Mouse (Mus musculus) liver, embryonic 14.5 days (tissue): ENCODE measurements around the gene Tns3. TPM values are rescaled to one million over a fixed set of nuclear protein-coding genes. Genes with fewer than 3 reads are reported as not detected.

ENCODE experiments used
- ATAC-seq: fragments of 200-750 bp; cut with Nextera tagmentation; 2 replicates; pipeline ENCODE4 v1.8.0; 2017; ENCODE audit warnings: moderate number of reproducible peaks, mild to moderate bottlenecking, moderate library complexity; ENCODE audit not compliant: insufficient read depth
- DNase-seq, 3 experiments: peaks; one replicate each; pipeline ENCODE4 v3.0.0-alpha.2; 2012 to 2013; ENCODE audit warnings: low read depth in 3 of 3, low spot score in 3 of 3
- H3K27ac ChIP-seq: fragments of 300-500 bp; sonication (generic); 2 replicates; pipeline ENCODE4 v1.5.1; 2014; ENCODE audit warnings: moderate library complexity, mild to moderate bottlenecking, control low read depth, inconsistent platforms
- H3K27me3 ChIP-seq: fragments of 300-500 bp; sonication (generic); 2 replicates; pipeline ENCODE4 v1.6.1; 2014; ENCODE audit warnings: mild to moderate bottlenecking, low read length, moderate library complexity; ENCODE audit not compliant: control insufficient read depth, insufficient read depth
- H3K36me3 ChIP-seq: fragments of 300-500 bp; sonication (generic); replicated peaks from 2 replicates; pipeline ENCODE4 v1.6.1; 2014; ENCODE audit warnings: low read depth; ENCODE audit not compliant: control insufficient read depth, insufficient read depth
- H3K4me1 ChIP-seq, 2 experiments: fragments of 200-500 bp in 1 of 2; fragments of 300-500 bp in 1 of 2; sonication (generic) in 1 of 2; replicated peaks; 2 replicates each; pipeline ENCODE4 v1.6.1; 2012 to 2014; ENCODE audit warnings: antibody characterized with exemption in 1 of 2, inconsistent platforms in 1 of 2, low read length in 1 of 2; ENCODE audit not compliant: control insufficient read depth in 2 of 2, insufficient read depth in 2 of 2
- H3K4me2 ChIP-seq: fragments of 300-500 bp; sonication (generic); 2 replicates; pipeline ENCODE4 v1.6.1; 2014; ENCODE audit warnings: low read depth, mild to moderate bottlenecking, control low read depth, moderate library complexity
- H3K4me3 ChIP-seq, 2 experiments: fragments of 200-500 bp in 1 of 2; fragments of 300-500 bp in 1 of 2; sonication (generic) in 1 of 2; 2 replicates each; pipeline ENCODE4 v1.5.1; 2012 to 2014; ENCODE audit warnings: low read depth in 2 of 2, low read length in 2 of 2, mild to moderate bottlenecking in 2 of 2, control low read depth in 1 of 2, inconsistent platforms in 1 of 2, moderate library complexity in 1 of 2; ENCODE audit not compliant: insufficient read depth in 1 of 2
- H3K9ac ChIP-seq: fragments of 300-500 bp; sonication (generic); replicated peaks from 2 replicates; pipeline ENCODE4 v1.6.1; 2014; ENCODE audit warnings: mild to moderate bottlenecking, control low read depth, moderate library complexity
- H3K9me3 ChIP-seq: fragments of 300-500 bp; sonication (generic); 2 replicates; pipeline ENCODE4 v1.6.1; 2016; ENCODE audit warnings: low read length, mixed read lengths; ENCODE audit not compliant: control insufficient read depth
- CTCF ChIP-seq: IDR thresholded peaks from 2 replicates; pipeline ENCODE4 v1.5.1; 2016; ENCODE audit warnings: antibody characterized with exemption, low read depth, control low read depth
- EP300 ChIP-seq: IDR thresholded peaks from 2 replicates; pipeline ENCODE4 v1.6.1; 2016; ENCODE audit warnings: antibody characterized with exemption, low read depth
- WGBS: fragments of 180-500 bp; shearing (Covaris S2); extraction: QIAGEN DNeasy Blood & Tissue Kit; methylation state at CpG from one replicate; pipeline ENCODE4 v1.1.7; 2014; ENCODE audit not compliant: insufficient replicate concordance; 5-methylcytosine and 5-hydroxymethylcytosine counted together
- polyA plus RNA-seq, 2 experiments: library from polyadenylated mRNA; depleted of rRNA in 1 of 2; stranded (reverse) in 1 of 2; unstranded in 1 of 2; fragments of >200 nt; fragmentation: Nextera tagmentation in 1 of 2; extraction: Ambion mirVana in 1 of 2; gene quantifications; 2 replicates each; pipeline versions ENCODE4 v1.2.1 to v1.2.3; 2012 to 2014

The Tns3 gene
- polyA plus RNA-seq, 2 experiments = 2.0 to 3.0 TPM

GRCm38 (mm10) chr11:8425226-8425570 is 239.1 kb downstream of the Tns3 start:
- no peak overlapping the region for H3K27ac ChIP-seq
- no peak overlapping the region for H3K4me2 ChIP-seq
- no peak for ATAC-seq
- no peak overlapping the region for H3K9ac ChIP-seq
- WGBS = 72% methylated on average over 5 of the region's 5 CpGs
- H3K27me3 ChIP-seq = no peaks in the 10 kb centered on the region
- no peaks in the 10 kb centered on the region for H3K9me3 ChIP-seq
- H3K4me1 ChIP-seq = no peaks in the 10 kb centered on the region
- H3K36me3 ChIP-seq = no peaks in the 10 kb centered on the region
- H3K4me3 ChIP-seq = no peak overlapping the region
- DNase-seq = no peak
- TF ChIP-seq CTCF = no peak

DNA sequence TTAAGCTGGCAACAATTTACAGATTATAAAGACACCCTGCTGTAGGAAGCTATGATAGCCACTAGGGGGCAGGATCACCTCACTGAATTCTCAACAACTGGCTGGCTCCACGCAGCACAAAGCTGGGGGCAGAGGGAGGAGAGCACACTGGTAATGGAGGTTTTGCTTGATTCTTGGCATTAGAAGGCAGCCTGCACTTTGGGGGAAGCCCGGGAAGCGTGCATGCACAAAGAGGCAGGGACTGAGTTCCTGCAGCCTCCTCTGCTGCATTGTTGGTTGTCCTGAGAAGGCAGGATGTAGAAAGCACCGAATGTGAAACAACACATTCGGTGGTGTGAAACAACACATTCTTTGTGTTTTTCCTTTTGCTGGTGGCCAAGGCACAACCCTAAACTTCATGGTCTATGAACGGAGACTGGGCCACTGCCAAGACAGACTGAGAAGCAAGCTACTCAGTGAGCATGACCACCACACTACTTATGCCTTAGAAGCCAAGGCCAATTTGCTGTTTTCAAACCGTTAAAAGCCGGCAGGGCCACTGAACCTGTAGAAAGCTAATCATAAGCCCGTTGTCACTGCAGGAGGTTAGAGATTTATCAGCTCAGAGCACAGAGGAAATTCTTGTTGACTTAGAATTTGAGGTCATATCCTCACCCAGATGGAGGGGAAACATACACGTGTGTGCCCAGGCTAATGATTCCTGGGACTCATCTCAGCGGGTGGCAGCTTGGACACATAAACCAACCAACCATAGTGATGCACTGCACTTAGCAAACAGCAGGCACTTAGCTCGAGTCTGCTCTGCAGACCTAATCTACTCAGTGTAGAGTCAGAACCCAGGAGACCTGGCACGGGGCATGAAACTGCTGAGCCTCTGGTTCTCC is 239.8 kb downstream of the Tns3 start:
- 37% methylated on average over 13 of the region's 13 CpGs for WGBS
- H3K9me3 ChIP-seq = no peaks in the 10 kb centered on the region
- ATAC-seq = no peak
- no peaks in the 10 kb centered on the region for H3K36me3 ChIP-seq
- no peaks in the 10 kb centered on the region for H3K27me3 ChIP-seq
- H3K9ac ChIP-seq = no peak overlapping the region
- DNase-seq = peak in 2 of 3 experiments; percentile 13 to 17
- no peak overlapping the region for H3K27ac ChIP-seq
- H3K4me3 ChIP-seq = no peak overlapping the region
- no peak overlapping the region for H3K4me2 ChIP-seq
- peak; percentile 86 for TF ChIP-seq CTCF
- TF ChIP-seq EP300 = no peak
- H3K4me1 ChIP-seq = no peaks in the 10 kb centered on the region

GRCm38 (mm10) chr11:8405225-8405899 is 259.0 kb downstream of the Tns3 start:
- TF ChIP-seq CTCF (peak; percentile 88), EP300 (no peak)
- Histone ChIP-seq H3K4me3 (no peak overlapping the region), H3K4me1 (no peaks in the 10 kb centered on the region), H3K27ac (no peak overlapping the region), H3K27me3 (no peaks in the 10 kb centered on the region), H3K9me3 (no peaks in the 10 kb centered on the region), H3K4me2 (no peak overlapping the region), H3K36me3 (no peaks in the 10 kb centered on the region), H3K9ac (no peak overlapping the region)
- peak in 1 of 3 experiments; percentile 17 for DNase-seq
- WGBS = 24% methylated on average over 18 of the region's 18 CpGs
- no peak for ATAC-seq

- Histone ChIP-seq H3K4me1 (no peaks in the 10 kb centered on the region), H3K27me3 (no peaks in the 10 kb centered on the region), H3K9me3 (no peaks in the 10 kb centered on the region), H3K4me2 (no peak overlapping the region), H3K36me3 (no peaks in the 10 kb centered on the region), H3K27ac (no peak overlapping the region), H3K9ac (no peak overlapping the region), H3K4me3 (no peak overlapping the region)
- TF ChIP-seq EP300 (no peak), CTCF (no peak)
- WGBS = 73% methylated on average over 7 of the region's 7 CpGs
- DNase-seq (no peak), ATAC-seq (no peak)
Measured at GRCm38 (mm10) chr11:8401328-8401727, 263.0 kb downstream of the Tns3 start.

DNA sequence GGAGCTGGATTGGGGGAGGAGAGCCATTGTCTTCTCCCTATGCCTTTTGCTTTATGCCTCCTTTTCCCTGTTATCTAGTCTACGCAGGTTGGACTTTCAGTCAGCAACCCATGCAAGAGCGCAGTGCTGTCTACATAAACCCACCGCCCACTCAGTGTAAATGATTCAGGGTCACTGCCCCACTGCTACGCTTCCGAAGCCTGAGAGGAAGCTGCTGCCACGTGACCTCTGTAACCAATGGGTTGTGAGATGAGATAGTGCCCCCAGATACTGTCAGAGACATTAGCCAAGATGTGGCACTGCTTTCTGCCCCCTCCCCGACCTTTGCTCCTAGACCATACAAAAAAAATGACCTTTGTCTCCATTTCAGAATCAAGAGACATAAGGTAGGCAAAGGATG is 268.0 kb downstream of the Tns3 start:
- no peak for TF ChIP-seq EP300
- no peak for TF ChIP-seq CTCF
- no peak for DNase-seq
- H3K27me3 ChIP-seq = no peaks in the 10 kb centered on the region
- no peak overlapping the region for H3K9ac ChIP-seq
- H3K27ac ChIP-seq = no peak overlapping the region
- 63% methylated on average over 7 of the region's 7 CpGs for WGBS
- no peak overlapping the region for H3K4me2 ChIP-seq
- no peak for ATAC-seq
- H3K4me1 ChIP-seq = no peaks in the 10 kb centered on the region
- H3K4me3 ChIP-seq = no peak overlapping the region
- no peaks in the 10 kb centered on the region for H3K9me3 ChIP-seq
- H3K36me3 ChIP-seq = no peaks in the 10 kb centered on the region
